Mouse (Mus musculus): ENCODE results near the gene Mlec.

The Mlec gene

GRCm38 (mm10) chr5:115158040-115158983 lies at the start of gene Mlec:
Gene Mlec (minus strand): TSS chr5:115158179.
- peak; percentile 99 for DNase-seq (ENCODE audit: low spot score)

GRCm38 (mm10) chr5:115207244-115207643 lies 49.3 kb upstream of the Mlec start:
- DNase-seq (ENCODE audit: low spot score) = no peak

GRCm38 (mm10) chr5:115204562-115205311 lies 46.8 kb upstream of the Mlec start:
- no peak for DNase-seq (ENCODE audit: low spot score)

GRCm38 (mm10) chr5:115203735-115204561 lies 46.0 kb upstream of the Mlec start:
- DNase-seq (ENCODE audit: low spot score) = no peak

- no peak for DNase-seq (ENCODE audit: low spot score)
Observed at GRCm38 (mm10) chr5:115194626-115195221, 36.7 kb upstream of the Mlec start.

GRCm38 (mm10) chr5:115193669-115194625 lies 36.0 kb upstream of the Mlec start, which contains the start of gene Cabp1:
Gene Cabp1 (minus strand): TSS chr5:115194381.
- peak; percentile 27 for DNase-seq (ENCODE audit: low spot score)

GRCm38 (mm10) chr5:115193226-115193625 lies 35.2 kb upstream of the Mlec start:
- peak; percentile 66 for DNase-seq (ENCODE audit: low spot score)

- DNase-seq (ENCODE audit: low spot score) = no peak
Observed at GRCm38 (mm10) chr5:115192828-115193195, 34.8 kb upstream of the Mlec start.

GRCm38 (mm10) chr5:115191880-115192827 lies 34.2 kb upstream of the Mlec start:
- no peak for DNase-seq (ENCODE audit: low spot score)

GRCm38 (mm10) chr5:115190081-115190480 lies 32.1 kb upstream of the Mlec start:
- no peak for DNase-seq (ENCODE audit: low spot score)

GRCm38 (mm10) chr5:115188824-115189223 lies 30.8 kb upstream of the Mlec start:
- no peak for DNase-seq (ENCODE audit: low spot score)

- DNase-seq (ENCODE audit: low spot score) = peak; percentile 95
Observed at GRCm38 (mm10) chr5:115187188-115188131, 29.5 kb upstream of the Mlec start.

- no peak for DNase-seq (ENCODE audit: low spot score)
Observed at GRCm38 (mm10) chr5:115186371-115187073, 28.5 kb upstream of the Mlec start.

- peak; percentile 63 for DNase-seq (ENCODE audit: low spot score)
Observed at GRCm38 (mm10) chr5:115184726-115185125, 26.7 kb upstream of the Mlec start.

GRCm38 (mm10) chr5:115183482-115183881 lies 25.5 kb upstream of the Mlec start:
- no peak for DNase-seq (ENCODE audit: low spot score)

GRCm38 (mm10) chr5:115182925-115183324 lies 24.9 kb upstream of the Mlec start:
- no peak for DNase-seq (ENCODE audit: low spot score)

- peak; percentile 50 for DNase-seq (ENCODE audit: low spot score)
Observed at GRCm38 (mm10) chr5:115181248-115181940, 23.4 kb upstream of the Mlec start.
